Mouse (Mus musculus): Measurements from ENCODE around the gene Tfcp2.
A peak's percentile ranks its signal among the peaks of the same experiment; 100 is the strongest.

Tfcp2 gene

GRCm38 (mm10) chr15:100485576-100485975 is 66.2 kb downstream of the Tfcp2 start:
- no peak for DNase-seq (ENCODE audit: low spot score)

- no peak for DNase-seq (ENCODE audit: low spot score)
These were observed 72.9 kb downstream of the Tfcp2 start for GRCm38 (mm10) chr15:100478925-100479324.

GRCm38 (mm10) chr15:100478351-100478750 is 73.5 kb downstream of the Tfcp2 start:
- DNase-seq (ENCODE audit: low spot score), result no peak

GRCm38 (mm10) chr15:100473926-100474503 is 77.8 kb downstream of the Tfcp2 start:
- no peak for DNase-seq (ENCODE audit: low spot score)

GRCm38 (mm10) chr15:100470037-100470436 is 81.8 kb downstream of the Tfcp2 start:
- no peak for DNase-seq (ENCODE audit: low spot score)

GRCm38 (mm10) chr15:100469189-100469545 is 82.6 kb downstream of the Tfcp2 start:
- DNase-seq (ENCODE audit: low spot score), result no peak

- peak; percentile 87 for DNase-seq (ENCODE audit: low spot score)
These were observed 83.3 kb downstream of the Tfcp2 start, which contains the start of gene Letmd1 for GRCm38 (mm10) chr15:100468295-100469188. Letmd1 (plus strand) TSS chr15:100469023.

- DNase-seq (ENCODE audit: low spot score), result no peak
These were observed 84.1 kb downstream of the Tfcp2 start for GRCm38 (mm10) chr15:100467738-100468137.

- DNase-seq (ENCODE audit: low spot score), result no peak
These were observed 86.4 kb downstream of the Tfcp2 start for GRCm38 (mm10) chr15:100465432-100465831.

GRCm38 (mm10) chr15:100463712-100464111 is 88.1 kb downstream of the Tfcp2 start:
- DNase-seq (ENCODE audit: low spot score), result peak; percentile 76

- DNase-seq (ENCODE audit: low spot score), result no peak
These were observed 89.7 kb downstream of the Tfcp2 start for GRCm38 (mm10) chr15:100462086-100462485.

GRCm38 (mm10) chr15:100461646-100462045 is 90.2 kb downstream of the Tfcp2 start:
- DNase-seq (ENCODE audit: low spot score), result no peak

GRCm38 (mm10) chr15:100460942-100461341 is 90.9 kb downstream of the Tfcp2 start:
- peak; percentile 53 for DNase-seq (ENCODE audit: low spot score)

- peak; percentile 82 for DNase-seq (ENCODE audit: low spot score)
These were observed 93.8 kb downstream of the Tfcp2 start for GRCm38 (mm10) chr15:100458055-100458454.

- DNase-seq (ENCODE audit: low spot score), result peak; percentile 94
These were observed 94.5 kb downstream of the Tfcp2 start for GRCm38 (mm10) chr15:100457340-100457739.

GRCm38 (mm10) chr15:100456356-100456991 is 95.3 kb downstream of the Tfcp2 start:
- DNase-seq (ENCODE audit: low spot score), result no peak

GRCm38 (mm10) chr15:100452486-100452885 is 99.3 kb downstream of the Tfcp2 start:
- no peak for DNase-seq (ENCODE audit: low spot score)

- no peak for DNase-seq (ENCODE audit: low spot score)
These were observed 100.6 kb downstream of the Tfcp2 start for GRCm38 (mm10) chr15:100451245-100451644.

- DNase-seq (ENCODE audit: low spot score), result no peak
These were observed 102.3 kb downstream of the Tfcp2 start for GRCm38 (mm10) chr15:100449495-100449894.

GRCm38 (mm10) chr15:100448572-100448971 is 103.2 kb downstream of the Tfcp2 start:
- no peak for DNase-seq (ENCODE audit: low spot score)

All from embryo, embryonic 10.5 days (tissue).